ENCODE assay signal across 11 mouse cellular contexts in genomic region chr6:51006074-51006591, GRCm38 (mm10).
DNase-seq lines count a peak whose midpoint lies in the region; ATAC-seq and TF ChIP-seq lines count a peak whose summit lies in the region.
"Had no signal": no experiment of that assay in that cellular context is flagged by ENCODE, and none has a peak within 500 bp of the region (broad histone marks: within the 10 kb centered on the region; RNA-seq: fewer than 3 reads in every experiment).

No protein-coding gene starts in this region.

- H3K9me3 ChIP-seq in forebrain, embryonic 13.5 days (replicated peaks) = no peaks in the 10 kb centered on the region
- H3K9me3 ChIP-seq in limb, embryonic 15.5 days = no peaks in the 10 kb centered on the region
- H3K9me3 ChIP-seq: neural tube, embryonic 12.5 days had no signal

- WGBS in forebrain, embryonic 13.5 days = 9% methylated on average over 11 of the region's 11 CpGs
- WGBS in limb, embryonic 15.5 days = 41% methylated on average over 11 of the region's 11 CpGs
- 68% methylated on average over 11 of the region's 11 CpGs for WGBS in lung, adult 2 months

- no peaks in the 10 kb centered on the region; the same call in 1 of the 2 replicates for H3K27me3 ChIP-seq in forebrain, embryonic 13.5 days
- 0 out of 2 replicates have a peak, but pooled peaks cover 4% of the 10 kb centered on the region for H3K27me3 ChIP-seq in limb, embryonic 15.5 days
- H3K27me3 ChIP-seq: neural tube, embryonic 12.5 days had no signal

- peak overlapping the region; percentile 34; the same call in 1 of the 2 replicates for H3K4me2 ChIP-seq in forebrain, embryonic 13.5 days
- no peak overlapping the region for H3K4me2 ChIP-seq in limb, embryonic 15.5 days
- H3K4me2 ChIP-seq: neural tube, embryonic 12.5 days had no signal

- no peak for TF ChIP-seq POLR2A in lung, adult 2 months (IDR thresholded peaks at IDR 0.05; ENCODE audit: borderline replicate concordance, extremely low read depth, low read depth, low read length)

- 0 out of 2 replicates have a peak overlapping the region, but pooled peaks have one; percentile 25 for H3K27ac ChIP-seq in forebrain, embryonic 13.5 days
- peak overlapping the region; percentile 61 for H3K27ac ChIP-seq in limb, embryonic 15.5 days
- H3K27ac ChIP-seq: neural tube, embryonic 12.5 days had no signal

- peak; percentile 53 to 59 for DNase-seq in cerebellum, postnatal 10 days
- no peak for DNase-seq in cerebellum, adult 11-12 months
- DNase-seq in MN1 (ENCODE audit: low spot score) = peak; percentile 20
- no peak for DNase-seq in gastrocnemius, adult 8-10 months (ENCODE audit: low spot score in 2 of 2)
- DNase-seq in lung, adult 2 months = no peak
- DNase-seq in heart, adult 8-10 months (ENCODE audit: low spot score) = no peak
- DNase-seq: gastrocnemius, postnatal 14 days; lung, postnatal 10 days had no signal

- no peak for TF ChIP-seq CTCF in lung, adult 2 months (IDR thresholded peaks at IDR 0.05; ENCODE audit: insufficient read depth, low read length)

- no peak overlapping the region for H3K4me3 ChIP-seq in forebrain, embryonic 13.5 days
- H3K4me3 ChIP-seq in limb, embryonic 15.5 days = no peak overlapping the region
- H3K4me3 ChIP-seq in lung, adult 2 months (replicated peaks; ENCODE audit: extremely low read depth, low read depth, low read length) = no peak overlapping the region
- H3K4me3 ChIP-seq: neural tube, embryonic 12.5 days had no signal

- peaks cover 24% of the 10 kb centered on the region for H3K4me1 ChIP-seq in forebrain, embryonic 13.5 days
- H3K4me1 ChIP-seq in limb, embryonic 15.5 days = peaks cover 44% of the 10 kb centered on the region
- H3K4me1 ChIP-seq in lung, adult 2 months (ENCODE audit: control insufficient read depth, insufficient read depth, low read length) = peaks cover 3% of the 10 kb centered on the region

- ATAC-seq in forebrain, embryonic 13.5 days = peak; percentile 76
- ATAC-seq in limb, embryonic 15.5 days (ENCODE audit: insufficient number of reproducible peaks, low FRiP score, low TSS enrichment, low read depth) = no peak

- H3K9ac ChIP-seq in forebrain, embryonic 13.5 days = no peak overlapping the region
- H3K9ac ChIP-seq in limb, embryonic 15.5 days = no peak overlapping the region
- H3K9ac ChIP-seq: neural tube, embryonic 12.5 days had no signal

- H3K36me3 ChIP-seq in forebrain, embryonic 13.5 days (ENCODE audit: poor library complexity, severe bottlenecking) = no peaks in the 10 kb centered on the region
- no peaks in the 10 kb centered on the region for H3K36me3 ChIP-seq in limb, embryonic 15.5 days
- H3K36me3 ChIP-seq: neural tube, embryonic 12.5 days had no signal

Comparison
In these comparisons a context has a peak if more than half of its experiments do, and no peak if none do; other contexts are left out.
1. DNase-seq: peak in cerebellum, postnatal 10 days (2 of 2) and MN1 (single experiment); none in cerebellum, adult 11-12 months (single experiment), gastrocnemius, adult 8-10 months (0 of 2), lung, adult 2 months (single experiment) and heart, adult 8-10 months (single experiment).